Mouse (Mus musculus) right cerebral cortex, adult 2 months (tissue): ENCODE data around the gene Zbtb48.

Source experiments
- DNase-seq, 2 experiments: peaks; one replicate each; pipeline ENCODE4 v3.0.0; 2021 to 2022; ENCODE audit warnings: low spot score in 2 of 2

Zbtb48 gene

DNA sequence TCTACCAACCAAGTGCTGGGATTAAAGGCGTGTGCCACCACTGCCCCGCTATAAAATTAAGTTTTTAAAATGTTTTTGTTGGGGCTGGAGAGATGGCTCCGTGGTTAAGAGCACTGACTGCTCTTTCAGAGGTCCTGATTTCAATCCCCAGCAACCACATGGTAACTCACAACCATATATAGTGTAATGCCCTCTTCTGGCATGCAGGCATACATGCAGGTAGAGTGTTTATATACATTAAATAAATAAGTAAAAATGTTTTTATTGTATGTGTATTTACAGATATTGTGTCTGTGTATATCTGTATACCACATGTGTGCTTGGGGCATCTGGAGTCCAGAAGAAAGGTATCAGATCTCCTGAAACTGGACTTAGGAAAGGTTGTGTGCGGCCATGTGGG lies 26.1 kb downstream of the Zbtb48 start:
- no peak for DNase-seq

DNA sequence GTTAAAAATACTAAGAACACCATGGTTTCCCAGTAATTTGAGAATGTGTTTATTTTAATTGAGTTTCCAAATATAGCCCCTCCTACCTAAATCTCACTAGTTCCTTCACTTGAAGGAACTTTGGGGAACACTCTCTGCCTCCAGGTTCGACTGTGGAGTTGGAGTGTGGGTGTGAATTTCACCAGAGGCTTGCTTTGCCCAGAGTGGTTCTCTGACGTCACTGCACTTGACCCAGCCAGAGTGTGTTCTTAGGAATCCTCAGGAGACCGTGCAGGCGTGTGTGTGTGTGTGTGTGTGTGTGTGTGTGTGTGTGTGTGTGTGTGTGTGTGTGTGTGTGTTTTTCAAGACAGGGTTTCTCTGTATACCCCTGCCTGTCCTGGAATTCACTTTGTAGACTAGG lies 26.6 kb downstream of the Zbtb48 start:
- DNase-seq, result no peak

DNA sequence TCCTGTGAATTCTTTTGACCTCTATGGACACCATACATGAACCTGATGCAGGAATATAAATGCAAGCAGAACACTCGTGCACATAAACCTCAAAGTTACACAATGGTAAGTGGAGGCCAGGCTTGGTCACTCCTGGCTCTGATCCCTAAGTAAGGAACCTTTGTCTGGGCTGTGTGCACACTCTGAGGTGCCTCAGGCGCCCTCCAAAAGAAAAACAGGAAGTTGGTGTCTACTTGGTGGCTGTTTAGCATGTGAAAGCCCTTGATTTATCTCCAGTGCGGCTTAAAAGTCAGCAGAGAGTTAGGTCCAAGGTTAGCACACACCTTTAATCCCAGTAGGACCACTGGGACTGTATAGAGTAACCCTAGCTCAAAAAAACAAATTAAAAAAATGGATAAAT lies 28.0 kb downstream of the Zbtb48 start:
- no peak for DNase-seq

GRCm38 (mm10) chr4:151997701-151998100 lies 29.8 kb downstream of the Zbtb48 start:
- DNase-seq, result no peak

DNA sequence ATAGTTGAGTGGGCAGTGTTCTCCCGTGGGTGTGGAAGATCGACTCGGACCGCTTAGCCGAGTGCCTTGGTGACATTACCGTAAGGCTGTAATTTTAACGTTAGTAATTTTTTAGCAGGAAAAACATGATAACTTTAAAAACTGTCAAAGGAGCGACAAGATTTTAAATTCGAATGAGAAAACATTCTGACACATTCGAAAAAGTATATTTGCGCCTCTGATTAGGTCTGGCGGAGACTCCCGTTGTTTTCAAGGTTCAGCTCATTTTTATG lies 30.6 kb downstream of the Zbtb48 start:
- DNase-seq, result no peak

DNA sequence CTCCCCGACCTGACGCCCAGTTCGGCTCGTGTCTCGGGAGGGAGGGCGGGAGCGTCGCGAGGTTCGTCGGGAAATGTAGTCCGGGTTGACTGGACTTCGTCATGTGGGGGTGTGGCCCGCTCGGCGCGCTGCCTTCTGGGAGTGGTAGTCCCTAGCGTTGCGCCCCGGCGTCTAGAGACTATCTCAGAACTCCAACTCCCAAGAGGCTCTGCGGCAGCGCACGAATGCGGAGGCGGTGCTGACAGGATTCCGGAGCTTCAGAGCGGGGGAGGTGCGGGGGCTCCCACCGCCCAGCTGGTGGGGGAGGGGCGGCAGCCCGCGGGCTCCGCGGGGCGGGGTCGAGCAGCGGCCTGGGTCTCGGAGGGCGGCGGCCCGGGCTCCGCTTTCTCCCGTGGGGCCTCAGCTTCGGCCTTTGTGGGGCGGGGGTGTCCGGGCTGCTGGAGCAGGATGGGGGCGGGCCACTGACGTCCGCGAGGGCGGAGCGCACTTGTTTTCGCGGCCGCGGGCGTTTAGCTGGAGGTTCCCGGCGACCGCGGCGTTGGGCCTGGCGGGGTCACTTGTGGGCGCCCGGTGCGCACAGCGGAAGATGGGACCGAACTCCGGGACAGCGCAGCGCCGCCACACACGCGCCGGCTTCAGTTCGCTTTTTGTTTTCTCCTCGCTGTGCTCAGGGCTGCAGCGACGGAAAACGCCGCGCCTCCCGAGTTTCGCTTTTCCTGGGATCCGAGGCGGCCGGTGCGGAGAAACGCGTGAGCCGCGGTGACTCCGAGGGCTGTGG lies 31.1 kb downstream of the Zbtb48 start, which contains the start of gene Phf13:
Phf13 (minus strand) TSS at position 86 of the 778 bp plus-strand sequence.
- peak; percentile 99 to 100 for DNase-seq

- no peak for DNase-seq
Measured at GRCm38 (mm10) chr4:151995371-151996172, 31.9 kb downstream of the Zbtb48 start.

DNA sequence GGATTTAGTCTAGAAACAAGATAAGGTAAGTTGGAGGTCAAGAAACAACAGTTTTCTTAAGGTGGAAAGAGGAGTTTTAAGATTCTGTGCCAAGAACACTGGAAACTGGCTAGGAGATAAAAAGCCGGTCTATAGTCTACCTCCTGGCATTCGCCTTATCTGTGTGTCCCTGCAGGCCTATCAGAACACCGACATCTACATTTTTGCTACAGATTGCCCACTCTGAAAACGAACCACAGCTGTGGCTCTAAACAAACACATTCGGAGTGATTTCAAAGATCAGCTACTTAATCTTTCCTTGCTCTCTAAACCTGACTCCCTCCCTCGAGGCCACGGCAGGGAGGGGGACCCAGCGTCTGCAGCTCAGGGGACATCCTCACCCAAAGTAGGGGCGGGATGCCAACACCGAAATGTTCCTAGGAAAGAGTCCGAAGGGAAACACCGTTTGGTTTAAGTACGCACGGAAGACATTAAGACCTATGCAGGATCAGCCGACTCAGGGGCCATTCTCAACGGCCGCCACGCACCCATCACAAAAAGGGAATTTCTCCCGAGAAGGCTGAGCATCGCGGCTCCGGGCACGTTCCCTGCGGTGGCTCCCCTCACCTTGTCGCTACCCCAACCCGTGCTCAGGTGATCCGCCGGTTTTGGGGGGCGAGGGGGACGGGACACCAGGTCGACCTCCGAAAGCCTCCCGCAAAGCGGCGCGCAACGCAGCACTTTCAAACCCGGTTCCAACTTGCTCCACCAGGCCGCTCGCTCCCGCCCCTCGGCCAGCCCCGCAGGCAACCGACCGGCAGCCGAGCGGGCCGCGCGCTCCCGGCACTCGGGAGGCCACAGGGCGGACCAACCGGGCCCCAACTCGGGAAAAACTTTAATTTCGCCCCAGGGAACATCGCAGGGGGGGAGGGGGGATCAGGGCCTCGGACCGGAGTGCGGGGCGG lies 33.0 kb downstream of the Zbtb48 start:
- peak in 1 of 2 experiments; percentile 5 for DNase-seq

DNA sequence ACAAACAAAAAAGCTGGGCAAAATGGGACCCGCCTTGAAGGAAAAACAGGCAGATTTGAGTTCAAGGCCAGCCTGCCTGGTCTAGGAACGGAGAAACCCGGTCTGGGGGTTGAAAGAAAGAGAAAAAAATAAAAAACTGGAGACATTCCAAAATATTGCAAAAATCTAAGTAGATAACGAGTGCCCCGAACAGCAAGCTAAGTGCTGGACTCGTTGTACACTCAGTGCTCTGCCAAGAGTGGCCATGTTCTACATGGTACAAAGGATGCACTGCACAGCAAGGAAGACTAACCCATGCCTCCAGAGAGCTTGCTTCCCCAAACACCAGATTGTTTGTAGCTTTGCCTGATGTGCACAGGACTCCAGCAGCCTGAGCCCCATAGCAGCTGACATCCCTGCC lies 34.4 kb downstream of the Zbtb48 start:
- DNase-seq, result no peak

- DNase-seq, result no peak
Measured at GRCm38 (mm10) chr4:151992091-151992490, 35.4 kb downstream of the Zbtb48 start.

DNA sequence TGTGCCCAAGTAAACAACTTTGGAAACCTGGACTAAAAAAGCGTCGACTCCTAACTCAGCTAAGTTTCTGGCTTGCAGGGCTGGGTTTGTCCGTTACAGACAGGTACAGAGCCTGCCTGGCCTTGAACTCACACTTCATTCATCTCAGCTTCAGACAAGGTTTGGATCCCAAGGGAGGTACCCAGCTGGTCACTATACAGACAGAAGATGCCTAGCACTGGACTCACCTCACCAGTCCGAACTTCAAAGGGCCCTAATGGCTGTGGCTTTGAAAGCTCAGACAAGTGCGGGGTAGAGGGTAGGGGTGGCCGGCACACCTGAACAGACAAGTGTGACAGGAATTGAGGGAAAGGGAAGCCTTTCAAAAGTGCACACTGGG lies 38.4 kb downstream of the Zbtb48 start:
- no peak for DNase-seq

- peak; percentile 78 to 80 for DNase-seq
Measured at GRCm38 (mm10) chr4:151988342-151989109, 38.9 kb downstream of the Zbtb48 start, which contains the start of gene Thap3. Thap3 (minus strand) TSS chr4:151988997.

DNA sequence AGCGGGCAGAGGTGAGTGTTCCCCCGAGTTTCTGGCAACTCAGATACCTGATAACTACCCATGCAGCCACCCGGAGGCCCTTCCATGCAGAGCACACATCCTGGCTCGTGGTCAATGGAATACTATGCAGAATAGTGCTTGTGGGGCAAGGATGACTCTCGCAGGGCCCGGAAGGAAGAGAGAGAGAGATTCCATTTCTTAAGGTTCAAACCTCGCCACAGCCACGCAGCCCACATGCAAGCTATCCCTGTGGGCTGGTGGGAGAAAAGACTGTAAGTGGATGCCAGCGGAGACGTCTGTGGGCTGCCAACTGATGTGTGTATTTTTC lies 39.5 kb downstream of the Zbtb48 start:
- peak in 1 of 2 experiments; percentile 54 for DNase-seq

- DNase-seq, result no peak
Measured at GRCm38 (mm10) chr4:151986650-151987049, 40.8 kb downstream of the Zbtb48 start.

DNA sequence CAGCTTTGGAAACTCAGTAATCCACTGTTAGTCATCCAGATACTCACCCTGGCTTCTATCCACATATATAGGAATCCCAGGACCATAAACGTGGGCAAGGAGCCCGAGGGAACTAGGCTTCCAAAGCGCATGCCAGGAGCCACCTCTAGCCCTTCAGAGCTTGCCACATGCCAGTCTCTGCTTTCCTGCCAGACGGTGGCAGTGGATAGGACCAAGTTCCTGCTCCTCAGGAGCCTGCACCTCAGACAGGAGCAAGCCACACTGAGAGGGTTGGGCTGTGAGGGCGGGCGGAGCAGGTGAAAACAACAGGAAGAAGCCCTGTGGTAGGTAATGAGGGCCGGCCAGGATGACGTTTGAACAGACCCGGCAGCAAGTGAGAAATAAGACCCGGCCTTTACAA lies 41.6 kb downstream of the Zbtb48 start:
- no peak for DNase-seq

DNA sequence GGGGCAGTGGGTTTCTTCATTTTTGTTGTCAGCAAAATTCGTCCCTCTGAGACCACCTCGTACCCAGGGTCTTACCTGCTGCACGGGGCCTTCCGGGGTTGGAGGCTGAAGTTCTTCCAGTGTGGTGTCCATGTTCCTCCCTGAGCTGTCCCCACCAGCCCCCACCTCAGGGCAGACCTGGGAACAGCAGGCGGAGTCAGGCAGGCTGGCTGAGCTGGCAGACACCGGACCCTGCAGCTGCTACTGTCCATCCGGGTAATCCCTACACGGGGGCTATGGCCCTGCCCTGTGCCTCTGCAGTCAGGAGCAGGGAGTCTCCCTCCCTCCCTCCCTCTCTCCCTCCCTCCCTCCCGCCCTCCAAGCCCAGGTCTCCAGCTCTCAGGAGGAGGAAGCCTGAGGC lies 43.9 kb downstream of the Zbtb48 start:
- no peak for DNase-seq

GRCm38 (mm10) chr4:151983043-151983442 lies 44.4 kb downstream of the Zbtb48 start:
- no peak for DNase-seq

DNA sequence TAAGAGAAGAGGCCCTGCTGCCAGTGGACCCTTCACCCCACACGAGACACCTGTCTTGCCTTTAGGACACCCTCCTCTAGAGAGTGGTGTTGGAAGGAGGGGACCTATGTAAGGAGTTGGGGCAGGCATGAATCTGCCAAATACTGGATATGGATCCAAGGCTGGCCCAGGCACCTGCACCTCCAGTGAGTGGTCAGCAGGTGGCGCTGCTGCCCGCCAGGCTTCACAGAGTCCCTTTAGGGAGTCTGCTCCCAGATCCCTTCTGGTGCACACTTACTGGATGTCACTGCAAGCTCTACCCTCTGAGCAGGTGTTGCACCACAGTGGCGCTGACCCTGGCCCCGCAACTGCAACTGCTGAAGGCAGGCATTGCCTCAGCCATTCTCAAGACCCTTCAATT lies 46.1 kb downstream of the Zbtb48 start:
- peak; percentile 86 to 88 for DNase-seq

GRCm38 (mm10) chr4:151980699-151981098 lies 46.8 kb downstream of the Zbtb48 start:
- DNase-seq, result no peak

- DNase-seq, result peak; percentile 95
Measured at GRCm38 (mm10) chr4:151977748-151978147, 49.7 kb downstream of the Zbtb48 start.

DNA sequence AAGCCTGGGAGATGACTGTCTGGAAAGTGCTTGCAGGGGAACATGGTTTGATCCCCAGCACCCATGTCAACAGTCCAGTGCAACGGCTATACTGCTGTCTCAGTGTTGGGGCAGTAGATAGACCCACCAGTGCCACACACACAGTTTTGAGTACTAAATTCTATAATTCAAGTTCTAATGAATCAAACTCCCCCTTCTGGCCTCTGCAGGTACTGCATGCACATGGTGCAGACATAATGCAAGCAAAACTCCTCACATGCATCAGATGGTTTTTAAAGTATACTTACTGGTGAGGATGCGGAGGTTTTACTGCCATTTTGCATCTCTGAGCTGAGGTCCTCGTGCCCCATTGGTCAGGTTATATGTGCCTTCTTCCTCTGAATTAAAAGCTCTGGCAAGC lies 52.0 kb downstream of the Zbtb48 start:
- DNase-seq, result no peak
